ENCODE assay signal across 12 mouse cellular contexts in genomic region chr2:75988779-75989363, GRCm38 (mm10). TPM values are rescaled to one million over a fixed set of nuclear protein-coding genes. Genes with fewer than 3 reads are reported as not detected.
A peak's percentile ranks its signal among the peaks of the same experiment; 100 is the strongest.
DNase-seq lines count a peak whose midpoint lies in the region; ATAC-seq lines count a peak whose summit lies in the region.
"Had no signal": no experiment of that assay in that cellular context is flagged by ENCODE, and none has a peak within 500 bp of the region (broad histone marks: within the 10 kb centered on the region; RNA-seq: fewer than 3 reads in every experiment).

No protein-coding gene starts in this region.

- no peaks in the 10 kb centered on the region for H3K36me3 ChIP-seq in forebrain, embryonic 10.5 days (replicated peaks)
- H3K36me3 ChIP-seq in forebrain, embryonic 11.5 days (ENCODE audit: control insufficient read depth, insufficient read depth, low read length), result no peaks in the 10 kb centered on the region
- no peaks in the 10 kb centered on the region for H3K36me3 ChIP-seq in hindbrain, embryonic 10.5 days
- H3K36me3 ChIP-seq in midbrain, embryonic 11.5 days (ENCODE audit: control insufficient read depth, insufficient read depth, low read length), result no peaks in the 10 kb centered on the region
- H3K36me3 ChIP-seq: heart, embryonic 13.5 days had no signal

- H3K27ac ChIP-seq in forebrain, embryonic 10.5 days, result 0 out of 2 replicates have a peak overlapping the region, but pooled peaks have one; percentile 35
- H3K27ac ChIP-seq in forebrain, embryonic 11.5 days (ENCODE audit: low read depth, low read length), result no peak overlapping the region
- peak overlapping the region; percentile 81 for H3K27ac ChIP-seq in hindbrain, embryonic 10.5 days
- H3K27ac ChIP-seq in midbrain, embryonic 11.5 days (ENCODE audit: low read depth, low read length), result peak overlapping the region; percentile 18; the same call in 1 of the 2 replicates
- H3K27ac ChIP-seq: heart, embryonic 13.5 days; macrophage had no signal

- H3K4me3 ChIP-seq in forebrain, embryonic 10.5 days, result no peak overlapping the region
- no peak overlapping the region for H3K4me3 ChIP-seq in forebrain, embryonic 11.5 days (ENCODE audit: low read depth, low read length)
- H3K4me3 ChIP-seq in hindbrain, embryonic 10.5 days, result no peak overlapping the region
- no peak overlapping the region for H3K4me3 ChIP-seq in midbrain, embryonic 11.5 days (ENCODE audit: low read depth, low read length)
- H3K4me3 ChIP-seq: heart, embryonic 13.5 days had no signal

- H3K4me2 ChIP-seq in forebrain, embryonic 11.5 days (ENCODE audit: low read depth, low read length, severe bottlenecking), result no peak overlapping the region
- H3K4me2 ChIP-seq in midbrain, embryonic 11.5 days, result no peak overlapping the region
- H3K4me2 ChIP-seq: heart, embryonic 13.5 days had no signal

- peaks cover 67% of the 10 kb centered on the region for H3K4me1 ChIP-seq in forebrain, embryonic 10.5 days
- peaks cover 3% of the 10 kb centered on the region; the same call in 1 of the 2 replicates for H3K4me1 ChIP-seq in forebrain, embryonic 11.5 days (replicated peaks; ENCODE audit: control insufficient read depth, insufficient read depth, low read length)
- H3K4me1 ChIP-seq in hindbrain, embryonic 10.5 days (replicated peaks), result peaks cover 61% of the 10 kb centered on the region
- H3K4me1 ChIP-seq in midbrain, embryonic 11.5 days (ENCODE audit: control insufficient read depth, insufficient read depth, low read length), result no peaks in the 10 kb centered on the region; the same call in 1 of the 2 replicates

- intact Hi-C loops in heart, postnatal 10 days (cut with DNase I), result loop anchor here (5.0 kb wide), 1 partner anchor 123 kb away; no protein-coding TSS in a partner anchor

- no peaks in the 10 kb centered on the region for H3K27me3 ChIP-seq in forebrain, embryonic 10.5 days (ENCODE audit: poor library complexity, severe bottlenecking)
- H3K27me3 ChIP-seq in forebrain, embryonic 11.5 days (ENCODE audit: control insufficient read depth, insufficient read depth, low read length), result no peaks in the 10 kb centered on the region
- no peaks in the 10 kb centered on the region for H3K27me3 ChIP-seq in hindbrain, embryonic 10.5 days (ENCODE audit: insufficient read depth, poor library complexity, severe bottlenecking)
- H3K27me3 ChIP-seq in midbrain, embryonic 11.5 days (ENCODE audit: control insufficient read depth, insufficient read depth, low read length), result no peaks in the 10 kb centered on the region
- H3K27me3 ChIP-seq: heart, embryonic 13.5 days had no signal

- no peak overlapping the region for H3K9ac ChIP-seq in forebrain, embryonic 11.5 days (ENCODE audit: low read length)
- no peak overlapping the region for H3K9ac ChIP-seq in midbrain, embryonic 11.5 days (ENCODE audit: low read length)
- H3K9ac ChIP-seq: heart, embryonic 13.5 days had no signal

- no peaks in the 10 kb centered on the region for H3K9me3 ChIP-seq in forebrain, embryonic 10.5 days
- no peaks in the 10 kb centered on the region for H3K9me3 ChIP-seq in forebrain, embryonic 11.5 days (ENCODE audit: control insufficient read depth, low read length)
- no peaks in the 10 kb centered on the region for H3K9me3 ChIP-seq in hindbrain, embryonic 10.5 days
- H3K9me3 ChIP-seq in midbrain, embryonic 11.5 days (ENCODE audit: control insufficient read depth, low read length), result no peaks in the 10 kb centered on the region
- H3K9me3 ChIP-seq: heart, embryonic 13.5 days had no signal

- DNase-seq in forebrain, embryonic 10.5 days (ENCODE audit: extremely low spot score, low spot score), result no peak
- DNase-seq in forebrain, embryonic 11.5 days (ENCODE audit: low spot score), result no peak
- DNase-seq in R1 (ENCODE audit: low read depth, low spot score), result peak; percentile 39
- DNase-seq in hindbrain, embryonic 10.5 days (ENCODE audit: low spot score), result no peak
- DNase-seq in midbrain, embryonic 11.5 days (ENCODE audit: low spot score, missing footprints), result no peak
- DNase-seq in right cerebral cortex, postnatal 10 days (ENCODE audit: low spot score in 2 of 2), result no peak
- DNase-seq in heart, postnatal 10 days, result no peak
- DNase-seq in kidney, postnatal 10 days, result no peak
- DNase-seq: cerebellum, postnatal 25 days; kidney, adult 9 months had no signal

- no peak for ATAC-seq in forebrain, embryonic 11.5 days (replicated peaks; ENCODE audit: low FRiP score)
- ATAC-seq in midbrain, embryonic 11.5 days (ENCODE audit: low FRiP score), result no peak

- 39% methylated on average over 7 of the region's 7 CpGs for WGBS in forebrain, embryonic 10.5 days
- WGBS in forebrain, embryonic 11.5 days, result 48% methylated on average over 7 of the region's 7 CpGs
- 47% methylated on average over 7 of the region's 7 CpGs for WGBS in hindbrain, embryonic 10.5 days
- 45% methylated on average over 7 of the region's 7 CpGs for WGBS in midbrain, embryonic 11.5 days

RNA-seq across cellular contexts. Expression of gene Ttc30a1, which starts 7.1 kb away (rescaled TPM):
- 10.5 and 12.4 TPM in 2 replicates for polyA plus RNA-seq in forebrain, embryonic 10.5 days (2016; fragmentation: Nextera tagmentation; extraction: Ambion mirVana)
- polyA plus RNA-seq in forebrain, embryonic 11.5 days (2014; fragmentation: Nextera tagmentation; extraction: Ambion mirVana), result 10.6 and 11.2 TPM in 2 replicates
- 9.7 and 10.7 TPM in 2 replicates for polyA plus RNA-seq in hindbrain, embryonic 10.5 days (2016; fragmentation: Nextera tagmentation; extraction: Ambion mirVana)
- 11.4 and 12.0 TPM in 2 replicates for polyA plus RNA-seq in midbrain, embryonic 11.5 days (2014; fragmentation: Nextera tagmentation; extraction: Ambion mirVana)
- total RNA-seq in heart, postnatal 10 days (2021), result 1 to 10 TPM; 2.7 to 3.6 TPM

RNA-seq across cellular contexts. Expression of gene Ttc30a2, which starts 10.9 kb away (rescaled TPM):
- 0.28 and 0.53 TPM in 2 replicates for polyA plus RNA-seq in forebrain, embryonic 10.5 days (2016; fragmentation: Nextera tagmentation; extraction: Ambion mirVana)
- 0.28 and 0.61 TPM in 2 replicates for polyA plus RNA-seq in forebrain, embryonic 11.5 days (2014; fragmentation: Nextera tagmentation; extraction: Ambion mirVana)
- 0.50 and 0.72 TPM in 2 replicates for polyA plus RNA-seq in hindbrain, embryonic 10.5 days (2016; fragmentation: Nextera tagmentation; extraction: Ambion mirVana)
- polyA plus RNA-seq in midbrain, embryonic 11.5 days (2014; fragmentation: Nextera tagmentation; extraction: Ambion mirVana), result 0.96 and 0.98 TPM in 2 replicates
- total RNA-seq in heart, postnatal 10 days (2021), result 1 to 10 TPM; 1.0 to 1.6 TPM
- polyA plus RNA-seq: macrophage had no signal

RNA-seq across cellular contexts. Expression of gene Ttc30b, which starts 50.5 kb away (rescaled TPM):
- 5.1 and 5.6 TPM in 2 replicates for polyA plus RNA-seq in forebrain, embryonic 10.5 days (2016; fragmentation: Nextera tagmentation; extraction: Ambion mirVana)
- polyA plus RNA-seq in forebrain, embryonic 11.5 days (2014; fragmentation: Nextera tagmentation; extraction: Ambion mirVana), result 6.7 and 7.2 TPM in 2 replicates
- polyA plus RNA-seq in hindbrain, embryonic 10.5 days (2016; fragmentation: Nextera tagmentation; extraction: Ambion mirVana), result 6.4 and 10.0 TPM in 2 replicates
- polyA plus RNA-seq in midbrain, embryonic 11.5 days (2014; fragmentation: Nextera tagmentation; extraction: Ambion mirVana), result 8.6 and 9.0 TPM in 2 replicates
- total RNA-seq in heart, postnatal 10 days (2021), result 10 to 100 TPM; 13.6 to 14.9 TPM
